Mouse (Mus musculus) lung, postnatal 0 days (tissue): ENCODE data around the gene Adap2.

Experiments
- CTCF ChIP-seq: IDR thresholded peaks from 2 replicates; pipeline ENCODE4 v1.5.1; 2016; ENCODE audit warnings: antibody characterized with exemption, mild to moderate bottlenecking
- EP300 ChIP-seq: IDR thresholded peaks from 2 replicates; pipeline ENCODE4 v1.6.1; 2016; ENCODE audit warnings: antibody characterized with exemption, mild to moderate bottlenecking, control low read depth

GRCm38 (mm10) chr11:80170351-80170750, 16.4 kb downstream of the Adap2 start:
- TF ChIP-seq CTCF (no peak), EP300 (no peak)
